Mouse (Mus musculus) urinary bladder, postnatal 4 days (tissue): ENCODE data around the gene Tmprss13.

Experiments used
- DNase-seq, 2 experiments: peaks; one replicate each; pipeline ENCODE4 v3.0.0; 2021 to 2022; ENCODE audit warnings: low spot score in 2 of 2

The Tmprss13 gene

DNA sequence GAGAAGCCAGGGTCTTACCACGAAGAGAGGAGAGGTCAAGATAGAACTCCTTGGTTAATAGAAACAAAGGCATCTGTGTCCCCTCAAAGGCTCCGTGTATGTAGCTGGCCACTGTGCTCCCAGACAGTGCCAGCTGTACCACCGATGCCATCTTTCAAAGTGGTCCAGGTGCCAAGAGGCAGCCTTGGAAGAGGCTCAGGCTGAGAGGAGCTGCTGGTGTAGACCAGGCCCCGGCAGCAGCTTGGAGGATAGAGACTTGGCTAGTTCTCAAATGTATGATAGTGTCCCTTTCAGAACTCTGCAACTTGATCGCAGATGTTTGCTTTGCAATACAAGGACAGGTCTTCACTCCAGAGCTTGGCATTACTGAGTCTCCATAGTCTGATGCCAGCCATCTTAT lies 63.4 kb downstream of the Tmprss13 start:
- DNase-seq, result no peak

DNA sequence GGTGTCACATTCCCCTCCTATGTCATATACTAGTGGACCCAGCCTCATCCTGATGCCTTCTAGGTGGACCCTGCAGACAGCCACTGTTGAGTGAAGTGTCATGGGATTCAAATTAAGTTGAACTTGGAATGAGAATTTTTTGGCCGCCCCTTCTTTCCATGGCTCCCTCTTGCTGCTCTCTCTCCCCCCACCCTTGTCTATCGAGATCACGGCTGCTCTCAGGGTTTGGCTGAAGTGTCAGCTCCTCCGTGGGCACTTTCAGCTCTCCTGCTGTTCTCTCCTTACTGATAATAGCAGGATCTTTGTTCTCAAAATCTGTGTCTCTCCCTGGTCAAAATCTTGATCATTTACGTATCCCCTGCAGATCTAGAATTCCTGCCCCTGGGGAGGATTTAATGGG lies 63.9 kb downstream of the Tmprss13 start:
- no peak for DNase-seq

DNA sequence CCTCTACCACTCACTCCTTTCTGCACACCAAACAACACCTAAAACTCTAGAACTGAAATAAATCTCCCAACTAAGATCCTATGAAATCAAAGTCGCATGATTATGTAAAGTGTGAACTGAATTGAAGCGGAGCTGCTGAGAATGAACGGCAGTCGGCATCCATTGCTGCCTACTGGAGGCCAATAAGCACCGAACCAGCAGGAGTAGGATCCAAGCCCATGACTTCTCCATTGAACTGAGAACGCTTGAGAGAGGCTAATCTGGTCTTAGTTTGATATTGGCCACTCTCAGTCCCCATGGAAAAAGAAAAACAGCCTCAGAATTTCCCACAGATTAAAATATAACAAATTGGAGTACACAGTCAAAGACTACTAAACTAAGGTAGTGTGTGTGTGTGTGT lies 65.0 kb downstream of the Tmprss13 start:
- no peak for DNase-seq

DNA sequence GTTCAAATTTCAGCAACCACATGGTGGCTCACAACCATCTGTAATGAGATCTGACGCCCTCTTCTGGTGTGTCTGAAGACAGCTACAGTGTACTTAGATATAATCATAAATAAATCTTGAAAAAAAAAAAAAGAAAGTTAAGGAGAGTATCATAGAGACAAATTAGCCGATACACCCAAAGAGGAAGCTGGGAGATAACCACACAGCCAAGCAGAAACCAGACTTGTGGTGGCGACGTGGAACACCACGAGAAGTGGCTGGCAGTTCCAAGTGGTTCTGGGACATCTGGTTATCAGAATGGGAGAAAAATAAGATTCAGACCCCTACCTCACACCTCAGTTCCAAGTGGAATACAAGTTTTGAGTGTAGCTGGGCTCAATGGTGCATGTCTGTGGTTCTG lies 67.8 kb downstream of the Tmprss13 start:
- no peak for DNase-seq

DNA sequence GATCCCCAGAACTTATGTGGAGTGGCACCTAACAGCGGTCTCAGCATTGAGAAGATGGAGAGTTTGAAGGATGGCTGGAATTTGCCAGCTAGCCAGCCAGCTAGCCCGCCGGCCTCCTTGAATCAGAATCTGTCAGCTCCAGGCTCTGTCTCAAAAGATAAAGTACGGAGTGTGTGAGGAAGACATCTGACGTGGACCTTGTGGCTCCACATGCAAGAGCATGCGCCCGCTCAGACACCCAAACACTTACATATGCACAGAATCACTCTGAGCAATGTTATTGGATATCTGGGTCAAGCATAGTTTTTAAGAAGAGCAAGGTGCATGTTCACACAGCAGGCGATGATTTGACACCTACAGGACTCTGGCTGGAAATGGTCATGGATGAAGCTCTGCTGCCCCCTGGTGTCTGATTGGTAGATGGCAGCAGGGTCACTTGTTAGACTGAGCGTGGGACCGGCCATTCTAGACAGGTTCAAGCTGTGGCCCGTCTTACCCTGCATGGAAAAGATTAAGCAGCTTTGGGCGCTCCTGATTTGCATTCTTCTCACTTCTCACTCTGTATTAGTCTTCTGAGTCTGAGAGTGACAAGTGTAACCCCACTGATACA lies 69.6 kb downstream of the Tmprss13 start:
- peak; percentile 76 to 90 for DNase-seq

DNA sequence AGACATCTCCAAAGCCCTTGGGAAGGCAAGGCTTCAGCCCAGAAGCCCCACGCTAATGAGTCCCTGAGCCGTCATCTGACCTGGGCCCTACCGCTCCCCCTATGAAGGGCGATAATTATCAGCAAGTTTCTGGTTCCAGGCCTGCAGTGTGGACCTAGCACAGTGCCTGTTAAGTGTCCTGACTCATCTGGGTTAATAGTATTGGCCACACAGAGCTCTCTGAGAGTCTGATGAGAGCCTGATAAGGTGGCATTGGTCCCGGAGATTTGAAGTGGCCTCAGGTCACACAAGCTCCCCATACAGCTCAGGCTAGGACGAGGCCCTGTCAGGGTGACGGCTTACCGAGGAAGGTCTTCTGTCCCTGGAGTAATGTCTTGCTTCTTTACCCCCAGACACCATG lies 70.7 kb downstream of the Tmprss13 start:
- DNase-seq, result no peak

DNA sequence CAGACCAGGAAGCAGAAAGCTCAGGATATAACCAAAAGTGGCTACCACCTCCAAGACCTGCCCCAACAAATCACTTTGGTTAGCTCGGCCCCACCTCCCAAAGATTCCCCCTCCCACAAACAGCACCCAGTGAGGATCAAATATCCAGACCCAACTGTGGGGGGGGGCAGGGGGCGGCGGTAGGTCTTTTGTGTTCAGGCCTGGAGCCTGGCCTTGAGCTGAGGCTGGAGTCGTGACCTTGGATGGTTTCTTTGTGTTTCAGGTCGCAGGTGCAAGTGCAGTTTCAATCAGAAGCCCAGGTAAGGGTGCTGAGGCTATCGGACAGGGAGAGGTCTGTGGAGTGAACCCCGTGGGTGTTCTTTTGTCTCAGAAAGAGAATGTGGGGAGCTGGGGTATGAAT lies 72.4 kb downstream of the Tmprss13 start:
- DNase-seq, result no peak

DNA sequence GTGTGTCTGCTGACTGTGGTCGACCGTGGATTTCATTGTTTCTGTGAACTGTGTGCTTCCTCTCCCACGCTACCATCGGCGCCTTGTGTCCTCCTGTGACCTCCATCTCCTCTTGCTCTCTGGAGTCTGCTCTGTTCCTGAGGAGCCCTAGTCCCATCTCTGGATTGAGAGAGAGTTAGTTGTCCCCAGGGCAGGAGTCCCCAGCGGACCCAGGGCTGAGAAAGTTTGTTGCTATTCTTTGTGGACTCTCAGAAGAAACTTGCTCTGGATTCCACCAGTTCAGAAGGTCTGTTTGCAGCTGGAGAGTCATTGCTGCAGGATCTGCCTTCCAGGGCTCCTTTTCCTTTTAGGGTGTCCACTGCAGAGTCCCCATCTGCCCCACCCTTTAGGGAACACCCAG lies 76.3 kb downstream of the Tmprss13 start:
- no peak for DNase-seq

DNA sequence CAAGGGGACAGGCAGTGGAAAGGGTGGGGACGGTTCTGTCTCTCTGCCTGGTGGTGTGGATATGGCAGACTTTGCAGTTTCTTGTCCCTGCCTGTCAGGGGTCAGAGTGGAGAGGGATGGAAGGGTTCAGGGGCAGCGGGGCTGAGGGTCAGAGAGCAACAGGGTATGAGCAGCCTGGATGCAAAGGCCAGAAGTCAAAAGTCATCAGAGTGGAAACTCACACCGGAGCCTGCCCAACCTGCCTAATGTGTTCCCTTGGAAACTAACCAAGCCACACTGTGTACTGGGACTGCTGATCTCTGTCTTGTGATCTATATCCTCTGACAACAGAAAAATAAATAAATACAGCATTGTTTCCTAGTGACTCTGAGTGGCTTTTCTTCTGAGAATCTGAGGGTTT lies 76.9 kb downstream of the Tmprss13 start:
- DNase-seq, result no peak
